Mouse (Mus musculus): ENCODE data around the gene Trp53tg5. TPM values are rescaled to one million over a fixed set of nuclear protein-coding genes. Genes with fewer than 3 reads are reported as not detected.

The Trp53tg5 gene
- polyA plus RNA-seq, 1 experiment = not detected

GRCm38 (mm10) chr2:164439001-164439421 is 34.5 kb downstream of the Trp53tg5 start:
- 52% methylated on average over 3 of the region's 3 CpGs for WGBS
- no peak for TF ChIP-seq CTCF (IDR thresholded peaks at IDR 0.05; ENCODE audit: insufficient read depth, low read depth, low read length)
- TF ChIP-seq POLR2A (IDR thresholded peaks at IDR 0.05; ENCODE audit: insufficient read depth, low read depth, low read length) = no peak
- 0 out of 2 replicates have a peak overlapping the region, but pooled peaks have one; percentile 9 for H3K27ac ChIP-seq (ENCODE audit: insufficient read depth, low read depth, low read length)
- no peak overlapping the region for H3K4me3 ChIP-seq (ENCODE audit: insufficient read depth, low read depth, low read length)
- peaks cover 28% of the 10 kb centered on the region for H3K4me1 ChIP-seq (ENCODE audit: control insufficient read depth, insufficient read depth, low read length)

GRCm38 (mm10) chr2:164438257-164438656 is 35.3 kb downstream of the Trp53tg5 start:
- WGBS = 76% methylated on average over 8 of the region's 8 CpGs
- Histone ChIP-seq H3K4me3 (ENCODE audit: insufficient read depth, low read depth, low read length) (no peak overlapping the region), H3K4me1 (ENCODE audit: control insufficient read depth, insufficient read depth, low read length) (peaks cover 26% of the 10 kb centered on the region), H3K27ac (ENCODE audit: insufficient read depth, low read depth, low read length) (0 out of 2 replicates have a peak overlapping the region, but pooled peaks have one; percentile 25)
- TF ChIP-seq POLR2A (IDR thresholded peaks at IDR 0.05; ENCODE audit: insufficient read depth, low read depth, low read length) (no peak), CTCF (IDR thresholded peaks at IDR 0.05; ENCODE audit: insufficient read depth, low read depth, low read length) (no peak)

- 77% methylated on average over 6 of the region's 6 CpGs for WGBS
- H3K4me1 ChIP-seq (ENCODE audit: control insufficient read depth, insufficient read depth, low read length) = peaks cover 27% of the 10 kb centered on the region
- 0 out of 2 replicates have a peak overlapping the region, but pooled peaks have one; percentile 25 for H3K27ac ChIP-seq (ENCODE audit: insufficient read depth, low read depth, low read length)
- no peak for TF ChIP-seq CTCF (IDR thresholded peaks at IDR 0.05; ENCODE audit: insufficient read depth, low read depth, low read length)
- no peak overlapping the region for H3K4me3 ChIP-seq (ENCODE audit: insufficient read depth, low read depth, low read length)
Observed at GRCm38 (mm10) chr2:164437710-164438109, 35.8 kb downstream of the Trp53tg5 start.

- 69% methylated on average over 3 of the region's 3 CpGs for WGBS
- Histone ChIP-seq H3K4me1 (ENCODE audit: control insufficient read depth, insufficient read depth, low read length) (peaks cover 29% of the 10 kb centered on the region), H3K4me3 (ENCODE audit: insufficient read depth, low read depth, low read length) (no peak overlapping the region), H3K27ac (ENCODE audit: insufficient read depth, low read depth, low read length) (peak overlapping the region; percentile 50; the same call in 1 of the 2 replicates)
- TF ChIP-seq POLR2A (IDR thresholded peaks at IDR 0.05; ENCODE audit: insufficient read depth, low read depth, low read length) (no peak), CTCF (IDR thresholded peaks at IDR 0.05; ENCODE audit: insufficient read depth, low read depth, low read length) (no peak)
Observed at GRCm38 (mm10) chr2:164436961-164437360, 36.6 kb downstream of the Trp53tg5 start.

GRCm38 (mm10) chr2:164436215-164436913 is 37.2 kb downstream of the Trp53tg5 start:
- H3K4me3 ChIP-seq (ENCODE audit: insufficient read depth, low read depth, low read length) = no peak overlapping the region
- peak overlapping the region; percentile 50; the same call in 1 of the 2 replicates for H3K27ac ChIP-seq (ENCODE audit: insufficient read depth, low read depth, low read length)
- TF ChIP-seq CTCF (IDR thresholded peaks at IDR 0.05; ENCODE audit: insufficient read depth, low read depth, low read length) (no peak), POLR2A (IDR thresholded peaks at IDR 0.05; ENCODE audit: insufficient read depth, low read depth, low read length) (no peak)
- H3K4me1 ChIP-seq (ENCODE audit: control insufficient read depth, insufficient read depth, low read length) = peaks cover 33% of the 10 kb centered on the region
- WGBS = 42% methylated on average over 8 of the region's 8 CpGs

GRCm38 (mm10) chr2:164435216-164436090 is 38.1 kb downstream of the Trp53tg5 start:
- peaks cover 41% of the 10 kb centered on the region for H3K4me1 ChIP-seq (ENCODE audit: control insufficient read depth, insufficient read depth, low read length)
- H3K27ac ChIP-seq (ENCODE audit: insufficient read depth, low read depth, low read length) = peak overlapping the region; percentile 23; the same call in 1 of the 2 replicates
- 73% methylated on average over 5 of the region's 5 CpGs for WGBS
- TF ChIP-seq POLR2A (IDR thresholded peaks at IDR 0.05; ENCODE audit: insufficient read depth, low read depth, low read length) (no peak), CTCF (IDR thresholded peaks at IDR 0.05; ENCODE audit: insufficient read depth, low read depth, low read length) (no peak)
- no peak overlapping the region for H3K4me3 ChIP-seq (ENCODE audit: insufficient read depth, low read depth, low read length)

- TF ChIP-seq CTCF (IDR thresholded peaks at IDR 0.05; ENCODE audit: insufficient read depth, low read depth, low read length) (no peak), POLR2A (IDR thresholded peaks at IDR 0.05; ENCODE audit: insufficient read depth, low read depth, low read length) (no peak)
- Histone ChIP-seq H3K4me3 (ENCODE audit: insufficient read depth, low read depth, low read length) (no peak overlapping the region), H3K4me1 (ENCODE audit: control insufficient read depth, insufficient read depth, low read length) (peaks cover 42% of the 10 kb centered on the region), H3K27ac (ENCODE audit: insufficient read depth, low read depth, low read length) (no peak overlapping the region)
- WGBS = 78% methylated on average over 3 of the region's 3 CpGs
Observed at GRCm38 (mm10) chr2:164434681-164435080, 38.8 kb downstream of the Trp53tg5 start.

- no peak for TF ChIP-seq POLR2A (IDR thresholded peaks at IDR 0.05; ENCODE audit: insufficient read depth, low read depth, low read length)
- TF ChIP-seq CTCF (IDR thresholded peaks at IDR 0.05; ENCODE audit: insufficient read depth, low read depth, low read length) = no peak
- 97% methylated on average over 9 of the region's 9 CpGs for WGBS
- Histone ChIP-seq H3K27ac (ENCODE audit: insufficient read depth, low read depth, low read length) (peak overlapping the region; percentile 31; the same call in 1 of the 2 replicates), H3K4me1 (ENCODE audit: control insufficient read depth, insufficient read depth, low read length) (peaks cover 38% of the 10 kb centered on the region), H3K4me3 (ENCODE audit: insufficient read depth, low read depth, low read length) (no peak overlapping the region)
Observed at GRCm38 (mm10) chr2:164433278-164433895, 40.1 kb downstream of the Trp53tg5 start.
